Mouse (Mus musculus) megakaryocyte progenitor cell, adult 5-6 weeks (primary cell): ENCODE results near the gene Otulin. TPM values are rescaled to one million over a fixed set of nuclear protein-coding genes. Genes with fewer than 3 reads are reported as not detected.
A peak's percentile ranks its signal among the peaks of the same experiment; 100 is the strongest.

Source experiments
- ATAC-seq: replicated peaks from 2 replicates; pipeline ENCODE4 v1.8.0; 2016; ENCODE audit warnings: mild to moderate bottlenecking, moderate TSS enrichment, inconsistent platforms; ENCODE audit not compliant: poor library complexity
- total RNA-seq, 2 experiments: library from RNA; stranded (forward) in 1 of 2; stranded (reverse) in 1 of 2; fragments of 157-497, 149-512 nt in 1 of 2; fragments of 200-1000 nt in 1 of 2; gene quantifications; 2 replicates each; pipeline versions ENCODE4 v1.2.3 to v1.2.4; 2015 to 2017

The Otulin gene
- total RNA-seq, 2 experiments from 2014 or later = 35.4 to 72.0 TPM

DNA sequence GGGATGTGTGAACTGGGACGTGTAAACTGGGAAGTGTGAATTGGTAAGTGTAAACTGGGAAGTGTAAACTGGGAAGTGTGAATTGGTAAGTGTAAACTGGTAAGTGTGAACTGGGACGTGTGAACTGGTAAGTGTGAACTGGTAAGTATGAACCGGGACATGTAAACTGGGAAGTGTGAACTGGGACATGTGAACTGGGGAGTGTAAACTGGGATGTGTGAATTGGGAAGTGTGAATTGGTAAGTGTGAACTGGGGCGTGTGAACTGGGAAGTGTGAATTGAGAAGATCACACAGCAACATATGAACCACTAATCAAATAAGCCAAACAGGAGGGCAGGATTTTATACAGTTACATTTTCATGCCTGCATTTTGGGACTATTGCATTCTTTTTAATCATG, 27.9 kb upstream of the Otulin start:
- 0 out of 2 replicates have a peak, but pooled peaks have one; percentile 7 for ATAC-seq

DNA sequence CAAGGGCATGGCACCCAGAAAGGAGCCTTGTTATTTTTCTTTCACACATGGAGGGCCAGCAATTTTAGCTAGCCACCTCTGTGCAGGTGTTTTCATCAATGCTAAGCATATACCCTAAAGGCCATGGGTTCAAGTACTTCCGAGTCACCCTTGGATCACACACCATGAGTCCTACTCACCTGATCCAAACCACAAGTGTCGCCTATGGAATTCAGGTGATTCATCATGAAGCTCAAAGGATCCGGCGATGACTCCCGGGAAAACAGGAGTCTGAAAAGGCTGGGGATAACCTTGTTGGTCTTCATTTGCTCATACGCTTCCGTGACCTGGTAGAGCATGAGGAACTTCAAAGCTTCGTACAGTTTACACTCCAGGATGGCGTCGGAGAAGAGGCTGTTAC, 27.4 kb upstream of the Otulin start:
- ATAC-seq = no peak

DNA sequence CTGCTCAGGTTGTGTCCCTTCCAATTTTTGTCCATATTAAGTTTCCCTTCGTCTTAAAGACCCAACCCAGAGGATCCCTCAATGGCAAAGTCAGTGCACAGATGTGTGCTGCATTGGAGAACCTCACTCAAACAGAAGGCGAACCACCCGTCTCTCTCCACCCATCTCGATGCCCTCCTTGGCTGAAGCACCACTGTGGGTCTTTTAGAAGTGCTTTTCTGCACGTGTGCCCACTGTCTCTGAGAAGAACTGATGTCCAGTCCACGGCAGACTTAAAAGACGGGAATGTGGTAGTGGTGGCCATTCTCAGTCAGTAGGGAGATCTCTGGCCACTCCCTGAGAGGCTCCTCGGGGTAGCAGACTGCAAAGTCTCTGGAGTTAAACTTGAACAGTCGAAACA, 26.1 kb upstream of the Otulin start:
- ATAC-seq = no peak

DNA sequence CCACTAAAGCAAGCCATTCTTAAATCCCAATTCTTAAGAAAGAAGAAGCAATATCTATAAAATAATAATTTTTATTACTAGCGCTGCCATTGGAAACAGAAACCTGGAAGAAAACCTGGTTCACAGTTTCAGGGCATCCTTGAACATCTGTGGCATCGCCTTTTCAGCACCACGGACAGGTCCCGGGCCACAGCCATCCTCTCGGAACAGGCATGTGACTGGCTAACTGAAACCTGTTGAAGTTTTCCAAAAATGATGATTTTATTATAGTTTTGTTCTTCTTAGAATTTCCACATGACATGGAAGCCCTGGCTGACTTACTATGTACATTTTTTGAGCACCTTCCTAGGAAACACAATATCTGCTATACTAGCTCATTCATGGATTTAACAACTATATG, 24.5 kb upstream of the Otulin start:
- peak; percentile 56; the same call in 1 of the 2 replicates for ATAC-seq

DNA sequence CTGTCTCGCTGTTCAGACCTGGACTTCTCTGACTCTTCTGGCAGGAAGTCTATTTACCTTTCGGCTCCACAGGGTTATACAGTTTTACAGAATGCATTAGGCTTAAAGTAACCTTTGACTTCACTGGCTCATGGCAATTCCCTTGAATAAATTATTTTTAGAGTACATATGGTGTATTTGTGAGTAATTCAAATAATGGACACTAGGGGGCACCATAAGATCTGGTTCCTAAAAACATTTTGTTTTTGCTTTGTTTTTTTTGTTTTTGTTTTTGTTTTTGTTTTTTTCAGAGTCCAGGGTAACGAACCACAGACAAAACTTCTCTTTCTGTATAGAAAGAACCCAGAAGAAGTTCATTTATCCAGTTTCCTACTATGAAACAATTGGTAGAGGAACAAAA, 17.2 kb upstream of the Otulin start:
- ATAC-seq = peak; percentile 63

DNA sequence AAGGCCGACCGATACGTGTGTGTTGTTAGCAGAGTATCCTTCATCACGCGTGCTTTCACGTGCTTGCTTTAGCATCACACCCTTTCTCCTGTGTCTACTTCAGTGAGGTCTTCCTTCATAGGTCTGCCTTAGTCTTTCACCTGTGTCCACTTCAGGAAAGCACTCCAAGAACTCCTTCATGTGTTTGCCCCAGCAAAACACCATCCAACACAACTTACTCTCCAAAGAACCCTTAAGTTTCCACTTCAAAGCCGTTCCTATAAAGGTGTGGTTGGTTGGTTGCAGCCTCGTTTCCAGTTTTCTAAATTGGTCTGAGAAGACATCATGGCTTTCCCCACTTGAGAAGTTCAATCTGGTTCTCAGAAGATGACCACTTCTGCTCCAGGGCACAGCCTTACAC, 16.2 kb upstream of the Otulin start:
- ATAC-seq = no peak

DNA sequence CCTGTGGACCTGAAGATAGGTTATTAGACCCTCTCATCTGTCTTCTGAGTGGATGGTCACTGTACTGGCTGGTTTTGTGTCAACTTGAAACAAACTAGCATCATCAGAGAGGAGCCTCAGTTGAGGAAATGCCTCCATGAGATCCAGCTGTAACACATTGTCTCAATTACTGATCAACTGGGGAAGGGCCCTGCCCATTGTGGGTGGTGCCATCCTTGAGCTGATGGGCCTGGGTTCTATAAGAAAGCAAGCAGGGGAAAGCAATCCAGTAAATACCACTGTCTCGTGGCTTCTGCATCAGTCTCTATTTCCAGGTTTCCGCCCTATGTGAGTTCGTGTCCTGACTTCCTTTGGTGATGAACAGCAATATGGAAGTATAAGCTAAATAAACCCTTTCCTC, 14.8 kb upstream of the Otulin start:
- no peak for ATAC-seq

DNA sequence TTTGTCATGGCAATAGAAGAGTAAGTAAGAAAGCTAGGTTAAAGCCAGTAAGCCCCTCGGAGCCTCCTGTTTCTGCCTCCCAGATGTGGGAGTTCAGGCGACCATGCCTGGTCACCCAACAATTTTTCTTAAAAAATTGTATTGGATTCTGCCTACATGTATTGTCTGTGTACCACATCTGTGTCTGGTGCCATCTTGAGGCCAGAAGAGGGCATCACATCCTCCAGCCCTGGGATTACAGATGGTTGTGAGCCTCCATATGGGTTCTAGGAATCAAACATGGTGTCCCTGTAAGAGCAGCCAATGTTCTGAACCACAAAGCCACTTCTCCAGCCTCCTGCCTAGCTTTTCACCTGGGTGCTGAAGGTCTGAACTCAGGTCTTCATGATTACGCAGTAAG, 12.4 kb upstream of the Otulin start:
- ATAC-seq = peak; percentile 94

DNA sequence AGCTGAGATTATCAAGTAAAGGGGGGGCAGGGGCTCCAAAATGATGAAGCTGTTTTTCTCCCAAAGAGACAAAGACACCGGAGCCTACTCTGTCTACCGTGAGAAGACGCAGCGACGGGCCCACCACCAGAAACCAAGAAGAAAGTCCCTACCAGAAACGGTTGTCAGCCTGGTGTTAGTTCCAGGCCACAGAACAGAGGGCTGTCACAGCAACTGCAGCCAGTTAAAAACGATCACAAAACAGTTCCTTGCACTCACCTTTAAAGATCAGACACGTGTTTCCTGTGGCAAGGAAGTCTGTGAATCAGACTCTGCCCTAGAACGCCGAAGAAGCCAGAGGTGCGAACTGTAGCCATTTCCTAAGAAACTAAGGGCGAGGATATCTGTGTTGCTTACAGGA, 10.7 kb upstream of the Otulin start:
- peak; percentile 34 for ATAC-seq

DNA sequence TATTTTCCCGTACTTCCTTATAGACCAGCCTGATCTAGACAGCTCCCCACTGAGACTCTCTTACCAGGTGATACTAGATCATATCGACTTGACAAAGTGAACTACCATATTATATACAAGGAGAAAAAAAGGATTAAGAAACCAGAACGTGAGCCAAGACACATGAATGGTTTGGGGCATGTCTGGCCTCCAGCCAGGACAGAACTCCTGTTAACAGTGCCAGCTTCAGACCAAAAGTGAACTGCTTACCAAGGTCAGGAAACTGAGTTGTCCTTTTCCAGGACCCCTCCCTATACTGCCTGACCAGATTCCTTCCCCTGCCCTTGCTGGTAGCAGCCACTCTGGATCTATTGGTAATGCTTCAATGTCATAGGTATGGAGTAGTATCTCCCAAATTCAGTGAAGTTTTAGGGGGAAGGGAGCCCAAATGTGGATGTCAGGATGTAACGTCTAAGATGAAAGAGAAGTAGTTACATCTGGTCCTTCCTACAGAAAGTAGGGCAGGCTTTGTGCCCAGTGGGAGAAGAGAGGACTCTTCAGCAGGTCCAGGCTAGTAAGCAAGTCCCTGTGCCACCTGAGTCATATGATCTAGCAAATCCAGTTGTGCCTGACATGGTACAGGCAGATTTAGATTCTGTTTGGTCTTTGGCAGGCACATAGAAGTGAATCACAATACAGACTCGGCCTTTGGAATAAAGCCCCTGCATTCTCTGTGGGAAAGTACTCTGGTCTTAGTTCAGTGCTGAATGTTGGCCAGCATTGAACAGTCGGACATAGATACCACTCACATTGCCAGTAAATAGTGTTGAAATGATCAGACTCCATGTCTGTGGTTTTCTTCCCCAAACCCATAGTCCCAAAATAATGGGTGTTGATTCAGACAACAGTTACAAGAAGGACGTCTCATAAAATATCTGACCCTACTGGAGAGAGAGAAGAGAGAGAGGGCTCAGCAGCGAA, 3.7 kb upstream of the Otulin start:
- ATAC-seq = no peak

DNA sequence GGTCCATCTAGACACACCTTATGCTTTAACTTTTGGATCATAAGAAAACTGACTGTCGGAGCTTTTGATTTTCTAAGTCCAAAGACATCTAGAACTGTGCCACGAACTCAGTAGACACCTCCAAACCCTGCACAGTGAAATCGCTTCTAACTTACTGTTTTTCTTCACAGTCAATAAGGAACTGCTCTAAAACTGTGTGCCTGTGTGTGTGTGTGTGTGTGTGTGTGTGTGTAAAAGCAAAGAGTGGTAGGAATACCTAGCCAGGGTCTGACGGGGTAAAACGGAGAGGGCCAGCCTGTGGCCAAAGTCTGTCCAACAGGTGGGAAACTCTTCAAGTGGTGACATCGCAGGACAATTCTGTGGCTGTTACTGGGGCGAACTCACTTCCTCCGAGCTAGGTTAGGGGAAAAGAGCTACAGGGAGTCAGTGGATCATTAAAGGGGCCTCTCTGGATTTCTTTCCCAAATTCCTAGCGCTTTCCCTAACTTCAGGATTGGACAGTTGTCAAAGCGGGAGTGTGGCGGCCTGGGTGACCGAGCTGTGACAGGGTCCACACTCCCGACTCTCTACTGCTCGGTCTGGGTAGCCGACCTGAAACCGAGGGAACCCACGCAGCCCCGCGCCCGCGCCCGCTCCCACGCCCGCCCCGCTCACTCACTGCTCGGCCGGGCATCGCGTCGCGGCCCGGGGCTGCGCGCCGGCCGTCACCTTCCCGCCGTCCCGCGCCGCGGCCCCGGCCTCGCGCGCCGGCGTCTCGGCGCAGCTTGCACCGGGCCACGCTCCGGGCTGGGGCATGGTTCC, 493 bp downstream of the Otulin start:
- 0 out of 2 replicates have a peak, but pooled peaks have one; percentile 0 for ATAC-seq

DNA sequence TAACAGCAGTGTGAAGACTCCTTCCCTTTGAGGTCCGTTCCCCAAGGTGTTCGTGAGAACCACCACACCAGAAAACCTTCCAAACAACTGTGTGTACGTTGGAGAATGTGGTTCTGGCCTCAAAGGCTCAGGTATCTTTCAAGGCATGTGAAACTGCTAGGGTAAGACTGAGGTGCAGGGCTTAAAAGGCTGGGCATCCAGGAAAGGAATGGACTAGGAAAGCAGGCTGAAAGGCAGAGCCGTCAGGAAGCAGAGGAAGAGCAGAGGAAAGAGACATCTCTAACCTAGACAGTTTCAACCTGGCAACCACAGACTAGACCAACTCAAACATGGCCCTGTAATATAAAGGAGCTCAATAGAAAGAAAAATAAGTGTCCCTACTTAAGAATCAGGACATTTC, 1.4 kb downstream of the Otulin start:
- ATAC-seq = no peak

DNA sequence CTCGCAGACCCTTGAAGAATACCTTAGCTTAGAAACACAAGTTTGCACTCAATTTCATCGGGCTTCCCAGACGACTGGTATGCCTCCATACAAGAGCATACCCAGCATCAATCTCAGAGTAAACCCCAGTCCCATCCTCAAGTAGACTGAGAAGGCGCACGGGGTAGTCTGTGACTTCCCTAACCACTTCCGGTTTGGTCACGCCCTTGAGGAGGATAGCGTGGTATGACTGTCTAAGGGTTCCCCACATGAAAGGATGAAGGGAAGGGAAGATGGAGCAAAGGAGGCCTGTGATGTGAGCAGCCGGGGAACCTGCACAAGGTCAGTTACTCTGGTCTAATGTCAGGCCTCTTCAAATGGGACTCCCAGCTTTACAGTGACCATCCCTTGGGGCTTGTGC, 2.7 kb downstream of the Otulin start:
- ATAC-seq = peak; percentile 15; the same call in 1 of the 2 replicates

DNA sequence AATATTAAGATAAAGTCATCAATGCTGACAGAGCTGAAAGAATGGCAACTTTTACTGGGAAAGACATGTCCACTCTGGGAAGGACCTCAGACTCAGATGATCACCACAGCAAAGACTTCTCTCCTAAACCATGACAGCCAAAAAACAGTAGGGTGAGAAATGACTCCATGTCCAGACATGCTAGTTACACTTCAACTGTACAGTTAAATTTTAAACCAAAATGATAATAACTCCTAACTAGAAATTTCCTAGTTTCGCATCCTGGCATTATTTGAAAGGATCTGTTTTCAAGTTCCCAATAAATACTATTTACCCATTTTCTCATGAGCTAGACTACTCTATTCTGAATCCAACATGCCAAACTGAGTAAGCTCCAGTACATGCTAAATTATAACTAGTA, 4.2 kb downstream of the Otulin start:
- no peak for ATAC-seq

DNA sequence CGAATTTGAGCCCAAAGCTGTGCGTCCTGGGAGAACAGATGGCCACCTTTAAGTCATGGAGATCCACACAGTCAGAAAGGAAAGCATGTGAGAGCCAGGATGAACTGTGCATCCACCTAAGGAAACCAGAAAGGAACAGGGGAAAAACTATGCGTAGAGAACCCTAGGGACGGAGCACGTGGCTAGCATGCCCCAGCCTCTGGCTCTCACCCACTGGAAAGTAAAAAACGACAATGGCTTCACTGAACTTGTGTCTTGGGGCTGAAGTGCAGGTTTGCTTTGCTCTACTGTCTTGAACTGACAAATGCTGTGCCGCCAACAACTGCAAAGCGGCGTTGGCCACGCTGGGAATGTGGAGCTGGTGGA, 4.6 kb downstream of the Otulin start:
- no peak for ATAC-seq

DNA sequence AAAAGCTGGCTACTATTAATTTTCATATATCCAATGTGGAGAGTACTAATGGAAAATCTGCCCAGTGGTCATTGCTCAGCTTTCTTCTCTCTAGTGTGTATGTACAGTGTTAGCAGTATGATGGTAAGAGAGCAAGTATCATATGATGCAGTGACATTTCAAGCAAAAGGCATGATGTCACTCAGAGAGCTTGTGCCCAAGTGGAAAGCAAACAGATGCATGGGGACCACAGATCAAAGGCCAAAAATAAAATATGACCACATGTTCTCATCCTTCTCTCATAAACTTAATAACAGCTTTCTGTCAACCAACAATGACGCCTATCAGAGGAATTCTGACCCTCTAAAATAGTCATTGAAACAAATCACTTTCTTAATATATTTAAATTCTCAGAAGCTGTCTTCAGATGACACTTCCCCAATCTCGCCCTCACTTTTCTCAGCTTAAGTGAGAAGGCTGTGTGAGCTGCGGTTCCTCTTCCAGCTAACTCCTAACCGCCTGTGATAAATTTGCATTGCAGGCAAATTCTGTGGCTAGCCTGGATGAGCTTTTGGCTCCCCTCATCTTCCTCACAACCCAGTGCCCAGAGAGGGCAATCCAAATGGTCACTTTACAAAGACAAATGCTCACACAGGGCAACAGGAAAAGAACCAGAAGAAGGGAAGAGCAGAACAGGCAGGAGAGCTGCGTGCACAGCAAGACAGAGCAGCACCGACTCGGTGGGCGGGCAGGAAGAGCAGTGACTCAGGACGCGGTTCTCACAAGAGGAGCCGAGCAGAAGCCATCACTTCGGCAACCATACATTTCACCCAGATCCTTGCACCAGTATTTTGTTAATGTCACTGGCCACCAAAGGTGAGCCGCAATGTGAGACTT, 5.2 kb downstream of the Otulin start:
- ATAC-seq = peak; percentile 68

DNA sequence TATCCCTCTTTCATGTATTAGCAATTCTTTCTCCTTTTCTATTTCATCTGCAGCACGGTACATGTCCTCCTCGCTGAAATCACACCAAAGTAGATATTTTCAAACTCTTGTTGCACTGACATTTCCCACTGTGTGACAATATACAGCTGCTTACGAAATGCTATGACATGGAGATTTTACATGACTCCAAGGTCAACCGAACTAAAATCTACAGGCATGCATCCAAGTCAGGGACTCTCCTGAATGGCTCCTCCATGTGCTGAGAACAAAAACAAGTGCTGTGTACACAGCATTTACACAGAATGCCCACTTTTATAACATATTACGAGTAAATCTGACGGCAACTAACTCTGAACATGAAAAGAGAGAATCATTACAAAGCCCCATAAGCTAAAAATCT, 7.2 kb downstream of the Otulin start:
- ATAC-seq = no peak

DNA sequence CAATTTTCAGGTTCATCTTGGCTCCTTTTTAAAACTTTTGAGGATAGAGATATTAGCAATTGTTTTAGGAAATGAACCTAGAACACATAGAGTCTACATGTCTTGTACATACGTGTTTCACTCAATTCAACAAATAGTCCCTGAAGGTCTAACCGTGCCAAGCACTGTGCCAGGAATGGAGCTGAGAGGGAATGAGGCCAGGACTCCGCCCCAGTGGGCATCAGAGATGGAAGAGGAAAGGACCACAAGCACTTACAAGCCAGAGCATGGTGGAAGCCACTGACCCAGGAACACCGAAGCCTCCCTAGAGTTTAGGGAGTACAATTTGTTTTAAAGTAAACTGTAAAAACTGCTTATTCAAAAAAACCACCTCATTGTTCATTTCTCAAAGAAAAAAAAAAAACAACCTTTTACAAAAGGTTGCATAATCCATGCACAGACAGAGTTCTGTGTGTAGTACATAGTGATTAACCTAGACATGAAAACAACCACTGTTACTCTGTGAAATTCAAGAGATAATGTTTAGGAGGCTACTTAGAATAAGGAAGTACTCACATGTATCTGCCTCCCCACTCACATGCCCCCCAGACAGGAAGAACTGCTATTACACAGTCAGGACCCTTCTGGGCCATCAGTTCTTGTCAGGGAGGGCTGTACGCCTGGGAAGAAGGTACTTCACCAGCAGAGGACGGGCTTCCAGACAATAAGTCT, 9.9 kb downstream of the Otulin start:
- ATAC-seq = peak; percentile 18; the same call in 1 of the 2 replicates

DNA sequence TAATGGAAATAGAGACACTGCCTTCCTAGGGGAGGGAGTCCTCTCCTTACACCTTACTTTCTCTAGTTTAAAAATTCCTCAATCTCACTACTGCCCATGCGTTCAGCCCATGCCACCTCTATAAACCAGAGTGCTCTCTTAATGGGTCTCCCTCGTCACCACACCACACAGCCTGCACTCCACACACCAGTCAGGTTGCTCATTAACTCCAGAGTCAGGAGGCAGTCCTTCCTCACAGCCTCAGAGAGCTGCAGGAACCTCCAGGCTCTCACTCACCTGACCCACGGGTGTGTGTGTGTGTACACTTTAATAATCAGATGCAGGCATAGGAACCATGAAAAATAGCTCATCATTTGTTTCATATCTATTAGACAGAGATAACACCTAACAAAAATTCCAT, 10.8 kb downstream of the Otulin start:
- ATAC-seq = no peak
